Mouse (Mus musculus) left cerebral cortex, adult 2 months (tissue): Measurements from ENCODE around the gene Myh7. TPM values are rescaled to one million over a fixed set of nuclear protein-coding genes. Genes with fewer than 3 reads are reported as not detected.
"Not testable (repeated sequence)": the region's sequence is repeated elsewhere in the genome, so short reads cannot be mapped to it uniquely, and the experiment has no call there.

ENCODE experiments used
- DNase-seq, 2 experiments: peaks; one replicate each; pipeline ENCODE4 v3.0.0; 2021 to 2022; ENCODE audit warnings: low spot score in 2 of 2, mixed read lengths in 1 of 2; ENCODE audit errors: extremely low spot score in 1 of 2
- H3K27ac ChIP-seq: fragments of 200-600 bp; 2 replicates; pipeline ENCODE4 v1.8.1; 2022
- H3K4me3 ChIP-seq: fragments of 200-600 bp; 2 replicates; pipeline ENCODE4 v1.8.1; 2022
- CTCF ChIP-seq: fragments of 200-600 bp; IDR thresholded peaks from 2 replicates; pipeline ENCODE4 v1.8.1; 2022; ENCODE audit warnings: antibody characterized with exemption, mild to moderate bottlenecking, moderate library complexity
- intact Hi-C: fragments of 180-260 bp; cut with DNase I; formaldehyde crosslinking; loops from one replicate; pipeline ENCODE4 v1.15.1; 2025
- total RNA-seq, 2 experiments: library from RNA; stranded (reverse); gene quantifications; 2 replicates each; pipeline ENCODE4 v1.2.3; 2021

Gene Myh7
- total RNA-seq, 2 experiments from 2014 or later = 22.1 to 24.2 TPM

DNA sequence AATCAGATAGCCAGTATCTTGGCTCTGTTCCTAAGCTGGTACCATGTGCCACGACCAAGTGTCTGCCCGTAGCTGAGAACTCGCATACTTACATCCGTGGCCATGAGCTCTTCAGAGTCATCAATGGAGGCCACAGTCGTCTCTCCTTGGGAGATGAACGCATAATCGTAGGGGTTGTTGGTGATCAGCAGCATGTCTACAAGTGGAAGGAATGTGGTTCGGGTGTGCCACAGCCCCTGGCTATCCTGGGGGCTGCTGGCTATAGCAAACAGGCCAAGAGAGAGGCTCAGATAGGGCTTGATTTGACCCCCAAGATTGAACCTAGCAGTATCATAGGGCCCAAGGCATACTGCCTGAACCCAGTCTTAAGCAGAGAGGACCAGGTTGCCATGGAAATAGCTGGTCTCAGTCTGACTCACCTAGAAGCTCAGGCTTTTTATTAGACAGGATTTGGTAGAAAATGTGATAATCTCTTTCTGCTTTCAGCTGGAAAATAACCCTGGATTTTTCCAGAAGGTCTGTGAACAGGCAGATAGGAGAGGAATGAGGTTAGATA is 4.5 kb downstream of the Myh7 start:
- H3K4me3 ChIP-seq = no peak overlapping the region
- no peak for DNase-seq
- H3K27ac ChIP-seq = peak overlapping the region; percentile 70; the same call in 1 of the 2 replicates
- no peak for TF ChIP-seq CTCF
- intact Hi-C loops = no loop called here

DNA sequence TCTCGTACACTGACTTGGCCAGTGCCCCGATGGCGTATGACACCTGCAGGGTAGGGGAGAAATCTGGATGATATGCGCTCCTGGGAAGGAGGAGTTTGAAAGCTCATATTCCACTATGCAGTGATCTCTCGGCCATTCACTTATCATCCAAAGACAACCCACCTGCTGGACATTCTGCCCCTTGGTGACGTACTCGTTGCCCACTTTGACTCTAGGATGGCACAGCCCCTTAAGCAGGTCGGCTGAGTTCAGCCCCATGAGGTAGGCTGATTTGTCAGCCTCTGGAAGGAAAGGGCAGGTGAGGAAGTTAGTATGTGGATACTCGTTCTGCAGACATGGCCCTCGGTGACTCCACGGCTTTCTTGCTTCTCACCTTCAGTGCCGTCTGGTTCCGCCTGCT is 5.5 kb downstream of the Myh7 start:
- no peak for TF ChIP-seq CTCF
- no peak overlapping the region for H3K4me3 ChIP-seq
- DNase-seq = no peak
- H3K27ac ChIP-seq = no peak overlapping the region
- intact Hi-C loops = no loop called here

DNA sequence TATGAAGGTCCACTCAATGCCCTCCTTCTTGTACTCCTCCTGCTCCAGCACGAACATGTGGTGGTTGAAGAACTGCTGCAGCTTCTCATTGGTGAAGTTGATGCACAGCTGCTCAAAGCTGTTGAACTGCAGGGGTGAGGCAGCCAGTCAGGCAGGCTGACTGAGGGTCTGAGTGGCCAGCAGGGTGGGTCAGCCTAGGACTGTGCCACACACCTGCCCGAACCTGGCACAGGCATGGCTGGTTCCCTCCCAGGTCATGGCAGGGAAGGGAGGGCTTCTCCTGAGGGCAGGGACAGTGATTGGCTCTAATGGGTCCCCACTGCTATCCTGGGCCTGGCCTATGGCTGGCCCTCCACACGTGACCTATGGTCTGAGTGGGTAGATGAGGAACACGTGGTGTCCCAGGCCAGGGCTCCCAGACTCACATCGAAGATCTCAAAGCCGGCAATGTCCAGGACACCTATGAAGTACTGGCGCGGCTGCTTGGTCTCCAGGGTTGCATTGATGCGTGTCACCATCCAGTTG is 6.0 kb downstream of the Myh7 start:
- DNase-seq, H3K4me3 ChIP-seq, intact Hi-C loops, H3K27ac ChIP-seq: not testable (repeated sequence)

DNA sequence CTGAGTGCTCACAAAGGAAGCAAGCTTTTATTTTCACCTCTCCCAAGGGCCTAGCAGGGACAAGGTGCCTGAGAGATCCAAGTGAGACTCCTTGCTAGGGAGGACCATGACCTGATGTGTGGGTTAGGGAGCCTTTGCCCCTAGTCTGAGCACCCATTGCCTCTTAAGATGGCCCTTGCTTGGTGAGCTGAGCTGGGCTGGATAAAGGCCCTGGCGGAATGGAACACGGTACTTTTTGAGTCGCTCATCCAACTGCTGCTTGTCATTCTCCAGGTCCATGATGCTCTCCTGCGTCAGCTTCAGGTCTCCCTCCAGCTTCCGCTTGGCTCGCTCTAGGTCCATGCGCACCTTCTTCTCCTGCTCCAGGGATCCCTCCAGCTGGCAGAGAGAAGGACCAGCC is 12.5 kb downstream of the Myh7 start:
- no peak for TF ChIP-seq CTCF
- Histone ChIP-seq H3K4me3 (no peak overlapping the region), H3K27ac (no peak overlapping the region)
- DNase-seq = no peak
- intact Hi-C loops = no loop called here

- Histone ChIP-seq H3K4me3 (no peak overlapping the region), H3K27ac (no peak overlapping the region)
- no peak for DNase-seq
- intact Hi-C loops = no loop called here
- TF ChIP-seq CTCF = no peak
Observed at GRCm38 (mm10) chr14:54978664-54979063, 15.8 kb downstream of the Myh7 start.

DNA sequence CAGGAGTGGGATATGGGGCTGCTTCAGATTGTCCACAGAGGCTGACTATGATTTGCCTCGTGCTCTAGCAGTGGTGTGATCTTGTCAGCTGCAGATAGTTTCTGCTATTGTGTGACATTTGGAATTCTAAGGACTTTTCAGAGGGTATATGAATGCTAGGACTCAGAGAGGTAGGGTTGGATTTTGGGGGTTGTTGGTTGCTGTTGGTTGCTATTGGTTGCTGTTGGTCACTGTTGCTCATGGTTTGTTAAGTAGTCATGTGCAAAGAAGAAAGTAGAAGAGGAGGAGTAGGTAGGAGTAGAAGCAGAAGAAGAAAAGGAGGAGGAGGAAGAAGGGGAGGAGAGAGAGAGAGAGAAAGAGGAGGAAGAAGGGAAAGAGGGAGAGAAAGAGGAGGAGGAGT is 17.8 kb downstream of the Myh7 start, which contains the start of gene Gm17428:
Gene Gm17428 (plus strand): TSS at position 301 of the 400 bp plus-strand sequence.
- intact Hi-C loops = no loop called here
- H3K4me3 ChIP-seq = no peak within 1 kb of the TSS
- no peak for DNase-seq
- H3K27ac ChIP-seq = no peak within 1 kb of the TSS
- no peak for TF ChIP-seq CTCF

- TF ChIP-seq CTCF = no peak
- DNase-seq = peak in 1 of 2 experiments; percentile 58
- intact Hi-C loops = loop anchor here (1.0 kb wide), 1 partner anchor 26 kb away; no protein-coding TSS in a partner anchor
- Histone ChIP-seq H3K27ac (peak overlapping the region; percentile 55), H3K4me3 (no peak overlapping the region)
Observed at GRCm38 (mm10) chr14:54974068-54974791, 20.2 kb downstream of the Myh7 start.

DNA sequence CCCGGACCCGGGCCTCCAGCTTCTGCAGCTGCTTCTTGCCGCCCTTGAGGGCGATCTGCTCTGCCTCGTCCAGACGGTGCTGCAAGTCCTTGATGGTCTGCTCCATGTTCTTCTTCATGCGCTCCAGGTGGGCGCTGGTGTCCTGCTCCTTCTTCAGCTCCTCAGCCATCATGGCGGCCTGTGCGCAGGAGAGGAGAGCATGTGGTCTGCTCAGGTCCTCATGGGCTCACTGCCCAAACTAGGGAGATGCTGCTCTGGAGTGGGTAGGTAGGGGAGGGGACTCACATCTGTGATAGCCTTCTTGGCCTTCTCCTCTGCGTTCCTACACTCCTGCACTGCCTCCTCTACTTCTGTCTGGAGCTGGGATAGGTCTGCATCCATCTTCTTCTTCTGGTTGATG is 21.6 kb downstream of the Myh7 start:
- H3K4me3 ChIP-seq, intact Hi-C loops, H3K27ac ChIP-seq, DNase-seq: not testable (repeated sequence)

DNA sequence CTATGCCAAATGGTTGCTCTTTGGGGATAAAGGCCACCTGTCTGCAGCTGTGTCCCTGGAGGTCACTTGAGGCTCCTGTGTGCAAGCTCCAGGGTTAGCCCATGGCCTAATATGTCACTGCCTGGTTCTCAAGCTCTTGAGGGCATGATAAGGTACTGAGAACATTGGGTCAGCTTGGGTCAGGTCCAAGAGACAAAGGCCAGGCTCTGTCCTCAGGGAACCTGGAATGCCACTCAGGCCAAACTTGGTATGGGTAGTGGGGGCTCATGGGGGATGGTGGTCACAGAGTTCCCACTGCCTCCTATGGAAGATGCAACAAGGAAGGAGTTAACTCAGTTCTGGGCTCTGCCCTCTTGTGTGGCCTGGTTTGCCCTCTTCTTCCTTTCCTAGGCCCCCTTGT is 26.1 kb downstream of the Myh7 start:
- TF ChIP-seq CTCF = no peak
- no peak overlapping the region for H3K27ac ChIP-seq
- no peak for DNase-seq
- H3K4me3 ChIP-seq = no peak overlapping the region
- intact Hi-C loops = loop anchor here (5.0 kb wide), 1 partner anchor 34 kb away; no protein-coding TSS in a partner anchor

DNA sequence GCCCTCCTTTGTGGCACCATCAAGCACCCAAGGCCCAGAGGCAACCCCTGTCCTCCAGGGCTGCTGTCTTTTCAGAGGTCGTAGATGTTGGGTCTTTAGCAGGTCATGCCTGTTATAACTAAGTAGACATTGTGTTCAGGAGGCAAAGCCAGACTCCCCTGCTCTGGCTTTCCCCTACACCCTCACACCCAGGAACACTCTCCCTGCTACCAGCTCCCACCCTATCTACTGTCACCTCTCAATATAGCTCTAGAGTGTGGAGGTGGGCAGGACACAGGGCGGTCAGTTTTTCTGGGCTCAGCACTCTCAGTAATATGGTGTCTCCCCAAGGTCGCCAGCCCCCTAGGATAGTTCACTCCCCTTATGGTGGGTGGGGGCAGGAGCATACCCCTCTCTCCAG is 26.6 kb downstream of the Myh7 start:
- Histone ChIP-seq H3K4me3 (no peak overlapping the region), H3K27ac (no peak overlapping the region)
- TF ChIP-seq CTCF = no peak
- no peak for DNase-seq
- intact Hi-C loops = loop anchor here (5.0 kb wide), 1 partner anchor 34 kb away; no protein-coding TSS in a partner anchor

- Histone ChIP-seq H3K27ac (no peak within 1 kb of the TSS), H3K4me3 (no peak within 1 kb of the TSS)
- intact Hi-C loops = loop anchor here (5.0 kb wide), 1 partner anchor 36 kb away; no protein-coding TSS in a partner anchor
- no peak for DNase-seq
- no peak for TF ChIP-seq CTCF
Observed at GRCm38 (mm10) chr14:54966320-54966977, 28.0 kb downstream of the Myh7 start, which contains the start of gene Myh6. Myh6 (minus strand) TSS chr14:54966927.

GRCm38 (mm10) chr14:54965631-54966030 is 28.8 kb downstream of the Myh7 start:
- intact Hi-C loops = loop anchor here (5.0 kb wide), 1 partner anchor 37 kb away; no protein-coding TSS in a partner anchor
- no peak for DNase-seq

More at GRCm38 (mm10) chr14:54965631-54966030, 28.8 kb downstream of the Myh7 start:
- no peak for TF ChIP-seq CTCF
- Histone ChIP-seq H3K4me3 (no peak overlapping the region), H3K27ac (no peak overlapping the region)
